Mouse (Mus musculus) thymus, adult 2 months (tissue): ENCODE measurements at regions not wholly inside any gene's neighbourhood (a gene's known extent, or its start where the extent isn't known, plus 50 kb on each side); places are given as distances from the start of the nearest gene placed in this dataset.

Experiments used
- CTCF ChIP-seq: fragments of 200-500 bp; IDR thresholded peaks from 2 replicates; pipeline ENCODE4 v1.5.1; 2012; ENCODE audit warnings: mild to moderate bottlenecking, control low read depth, low read length, moderate library complexity, borderline replicate concordance; ENCODE audit not compliant: control insufficient read depth, poor library complexity, insufficient read depth; ENCODE audit errors: extremely low read depth
- POLR2A ChIP-seq: fragments of 200-500 bp; IDR thresholded peaks from 2 replicates; pipeline ENCODE4 v1.6.1; 2012; ENCODE audit warnings: mild to moderate bottlenecking, low read length, control low read depth, moderate library complexity; ENCODE audit not compliant: control insufficient read depth, poor library complexity, insufficient read depth; ENCODE audit errors: extremely low read depth

DNA sequence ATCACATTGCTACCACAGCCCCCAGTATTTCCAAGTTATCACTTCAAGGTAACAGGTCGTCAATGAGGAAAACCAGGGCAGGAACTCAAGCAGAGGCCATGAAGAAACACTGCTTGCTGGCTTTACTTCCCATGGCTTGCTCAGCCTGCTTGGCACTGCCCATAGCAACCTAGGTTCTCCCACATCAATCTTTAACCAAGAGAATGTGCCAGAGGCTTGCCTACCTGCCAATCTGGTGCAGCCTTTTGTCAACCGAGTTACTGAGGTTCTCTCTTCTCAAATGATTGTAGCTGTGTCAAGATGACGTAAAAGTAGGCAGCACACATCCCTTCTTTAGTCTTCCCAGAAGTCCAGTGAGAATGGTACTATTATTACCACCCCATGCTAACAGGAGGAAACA, 95.9 kb upstream of the Sall1 start:
- TF ChIP-seq CTCF, result no peak
- TF ChIP-seq POLR2A, result no peak
